ENCODE assay signal across 10 mouse cellular contexts in genomic region chr11:24094086-24094487, GRCm38 (mm10). TPM values are rescaled to one million over a fixed set of nuclear protein-coding genes. Genes with fewer than 3 reads are reported as not detected.
DNase-seq lines count a peak whose midpoint lies in the region; ATAC-seq and TF ChIP-seq lines count a peak whose summit lies in the region.
"Had no signal": no experiment of that assay in that cellular context is flagged by ENCODE, and none has a peak within 500 bp of the region (broad histone marks: within the 10 kb centered on the region; RNA-seq: fewer than 3 reads in every experiment).

No protein-coding gene starts in this region.

- no peaks in the 10 kb centered on the region for H3K79me2 ChIP-seq in heart, adult 2 months (replicated peaks; ENCODE audit: control insufficient read depth, insufficient read depth, low read length)

- TF ChIP-seq EP300 in heart, adult 2 months (IDR thresholded peaks at IDR 0.05; ENCODE audit: insufficient read depth, low read depth, low read length), result no peak

- no peak overlapping the region for H3K4me3 ChIP-seq in heart, adult 2 months
- H3K4me3 ChIP-seq in heart, embryonic 11.5 days (ENCODE audit: low read depth, low read length), result no peak overlapping the region
- no peak overlapping the region for H3K4me3 ChIP-seq in liver, embryonic 13.5 days (replicated peaks)
- no peak overlapping the region for H3K4me3 ChIP-seq in midbrain, embryonic 15.5 days

- H3K36me3 ChIP-seq in heart, adult 2 months (ENCODE audit: control insufficient read depth, insufficient read depth, low read length), result no peaks in the 10 kb centered on the region
- no peaks in the 10 kb centered on the region for H3K36me3 ChIP-seq in heart, embryonic 11.5 days (ENCODE audit: control insufficient read depth, insufficient read depth, low read length)
- H3K36me3 ChIP-seq in liver, embryonic 13.5 days, result peaks cover 46% of the 10 kb centered on the region
- no peaks in the 10 kb centered on the region for H3K36me3 ChIP-seq in midbrain, embryonic 15.5 days (replicated peaks)

- no peak overlapping the region; the same call in 1 of the 2 replicates for H3K9ac ChIP-seq in heart, adult 2 months (ENCODE audit: low read depth, low read length)
- no peak overlapping the region for H3K9ac ChIP-seq in heart, embryonic 11.5 days (ENCODE audit: low read depth, low read length)
- no peak overlapping the region for H3K9ac ChIP-seq in liver, embryonic 13.5 days
- no peak overlapping the region for H3K9ac ChIP-seq in midbrain, embryonic 15.5 days

- H3K9me3 ChIP-seq in heart, embryonic 11.5 days (replicated peaks; ENCODE audit: control insufficient read depth, low read length), result no peaks in the 10 kb centered on the region
- H3K9me3 ChIP-seq in liver, embryonic 13.5 days (replicated peaks), result no peaks in the 10 kb centered on the region
- no peaks in the 10 kb centered on the region for H3K9me3 ChIP-seq in midbrain, embryonic 15.5 days

- H3K27me3 ChIP-seq in heart, adult 2 months (ENCODE audit: control insufficient read depth, insufficient read depth, low read length), result no peaks in the 10 kb centered on the region
- H3K27me3 ChIP-seq in heart, embryonic 11.5 days (ENCODE audit: control insufficient read depth, insufficient read depth, low read length), result no peaks in the 10 kb centered on the region
- no peaks in the 10 kb centered on the region for H3K27me3 ChIP-seq in liver, embryonic 13.5 days
- no peaks in the 10 kb centered on the region for H3K27me3 ChIP-seq in midbrain, embryonic 15.5 days (replicated peaks)

- DNase-seq in heart, adult 2 months, result no peak
- DNase-seq in liver, embryonic 13.5 days, result no peak
- no peak for DNase-seq in liver
- no peak for DNase-seq in kidney, postnatal 25 days
- no peak for DNase-seq in adrenal gland, adult (ENCODE audit: inconsistent age in 2 of 2, low spot score in 1 of 2)
- DNase-seq: B cell, adult 2 months had no signal

- peak overlapping the region; percentile 4 for H3K27ac ChIP-seq in heart, adult 2 months
- no peak overlapping the region for H3K27ac ChIP-seq in heart, embryonic 11.5 days (ENCODE audit: low read depth, low read length)
- H3K27ac ChIP-seq in liver, embryonic 13.5 days, result peak overlapping the region; percentile 19
- H3K27ac ChIP-seq in midbrain, embryonic 15.5 days, result peak overlapping the region; percentile 75; the same call in 1 of the 2 replicates

- no peak for TF ChIP-seq POLR2A in heart, adult 2 months (IDR thresholded peaks at IDR 0.05; ENCODE audit: insufficient read depth, low read depth, low read length)

- intact Hi-C loops in heart, adult 2 months (cut with DNase I), result no loop called here

- H3K4me2 ChIP-seq in heart, embryonic 11.5 days, result no peak overlapping the region
- no peak overlapping the region for H3K4me2 ChIP-seq in liver, embryonic 13.5 days
- no peak overlapping the region for H3K4me2 ChIP-seq in midbrain, embryonic 15.5 days

- TF ChIP-seq CTCF in heart, adult 2 months (IDR thresholded peaks at IDR 0.05), result peak; percentile 50

- no peaks in the 10 kb centered on the region for H3K4me1 ChIP-seq in heart, adult 2 months (ENCODE audit: control insufficient read depth, insufficient read depth, low read length)
- peaks cover 30% of the 10 kb centered on the region for H3K4me1 ChIP-seq in heart, embryonic 11.5 days (ENCODE audit: control insufficient read depth, insufficient read depth, low read length)
- H3K4me1 ChIP-seq in liver, embryonic 13.5 days (replicated peaks), result peaks cover 72% of the 10 kb centered on the region
- peaks cover 85% of the 10 kb centered on the region for H3K4me1 ChIP-seq in midbrain, embryonic 15.5 days

- 32% methylated on average over 5 of the region's 5 CpGs for WGBS in heart, adult 2 months
- 36% methylated on average over 5 of the region's 5 CpGs for WGBS in heart, embryonic 11.5 days (ENCODE audit: insufficient replicate concordance)
- WGBS in liver, embryonic 13.5 days (ENCODE audit: insufficient replicate concordance), result 36% methylated on average over 5 of the region's 5 CpGs
- WGBS in midbrain, embryonic 15.5 days, result 41% methylated on average over 5 of the region's 5 CpGs

- no peak for ATAC-seq in heart, embryonic 11.5 days (replicated peaks; ENCODE audit: insufficient number of reproducible peaks, low FRiP score, low TSS enrichment)
- ATAC-seq in liver, embryonic 13.5 days (ENCODE audit: low read depth), result peak; percentile 52
- ATAC-seq in erythroid progenitor cell, adult 5-6 weeks (replicated peaks; ENCODE audit: low FRiP score, poor library complexity, severe bottlenecking), result peak; percentile 59
- no peak for ATAC-seq in midbrain, embryonic 15.5 days (replicated peaks)

RNA-seq across cellular contexts. Expression of gene Bcl11a, which starts 16.2 kb away (rescaled TPM):
- 1 to 10 TPM; 2.4 to 4.2 TPM for total RNA-seq in heart, adult 2 months (2021)
- 1.1 and 1.7 TPM in 2 replicates for polyA plus RNA-seq in heart, adult 2 months (2012; rRNA removed)
- polyA plus RNA-seq in heart, embryonic 11.5 days (2014; fragmentation: Nextera tagmentation; extraction: Ambion mirVana), result 19.1 and 21.7 TPM in 2 replicates
- polyA plus RNA-seq in liver, embryonic 13.5 days (2015; fragmentation: Nextera tagmentation; extraction: Ambion mirVana), result 37.9 and 45.0 TPM in 2 replicates
- 20.5 and 23.5 TPM in 2 replicates for total RNA-seq in erythroid progenitor cell, adult 5-6 weeks (2015; ENCODE audit: low replicate concordance)
- 7.4 and 12.9 TPM in 2 replicates for total RNA-seq in erythroid progenitor cell, adult 5-6 weeks (2017; ENCODE audit: low replicate concordance)
- 101 and 105 TPM in 2 replicates for polyA plus RNA-seq in midbrain, embryonic 15.5 days (2015; fragmentation: Nextera tagmentation; extraction: Ambion mirVana)

RNA-seq across cellular contexts. Expression of gene A830031A19Rik, which starts 19.2 kb away (rescaled TPM):
- not detected for total RNA-seq in heart, adult 2 months (2021)
- polyA plus RNA-seq in heart, adult 2 months (2012; rRNA removed), result not detected in 2 replicates
- polyA plus RNA-seq in heart, embryonic 11.5 days (2014; fragmentation: Nextera tagmentation; extraction: Ambion mirVana), result not detected in 2 replicates
- polyA plus RNA-seq in liver, embryonic 13.5 days (2015; fragmentation: Nextera tagmentation; extraction: Ambion mirVana), result not detected in 2 replicates
- total RNA-seq in erythroid progenitor cell, adult 5-6 weeks (2015; ENCODE audit: low replicate concordance), result not detected in 2 replicates
- total RNA-seq in erythroid progenitor cell, adult 5-6 weeks (2017; ENCODE audit: low replicate concordance), result not detected in 2 replicates
- 0.23 TPM in 1 of 2 replicates, not detected in the other for polyA plus RNA-seq in midbrain, embryonic 15.5 days (2015; fragmentation: Nextera tagmentation; extraction: Ambion mirVana)
- polyA plus RNA-seq: stomach, embryonic 16.5 days had no signal

Comparison
In these comparisons a context has a peak if more than half of its experiments do, and no peak if none do; other contexts are left out.
1. ATAC-seq: peak in liver, embryonic 13.5 days (single experiment) and erythroid progenitor cell, adult 5-6 weeks (single experiment); none in heart, embryonic 11.5 days (single experiment) and midbrain, embryonic 15.5 days (single experiment).